Mouse (Mus musculus): ENCODE measurements at regions not wholly inside any gene's neighbourhood (a gene's known extent, or its start where the extent isn't known, plus 50 kb on each side); places are given as distances from the start of the nearest gene placed in this dataset.

GRCm38 (mm10) chr3:130883928-130884327 is 153.7 kb upstream of the Rpl34 start:
- DNase-seq (ENCODE audit: low spot score), result no peak

DNA sequence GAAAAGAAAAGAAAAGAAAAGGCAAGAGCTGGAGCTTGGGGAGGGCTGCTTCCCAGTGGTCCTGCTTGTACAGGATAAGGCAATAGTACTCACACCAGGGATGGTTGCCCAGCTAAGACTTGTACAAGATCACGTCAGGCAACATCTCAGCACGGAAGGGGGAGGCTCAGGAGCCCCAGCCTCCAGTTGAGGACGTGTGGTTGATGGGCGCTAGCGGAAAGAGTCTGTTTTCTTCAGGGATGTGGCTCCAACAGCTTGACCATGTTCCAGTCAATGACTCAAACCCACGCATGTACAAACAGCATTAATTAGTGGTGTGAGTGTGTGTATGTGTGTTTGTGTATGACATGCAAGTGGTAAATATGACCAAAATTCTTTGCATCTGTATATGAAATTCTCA is 153.1 kb upstream of the Rpl34 start:
- no peak for DNase-seq (ENCODE audit: low spot score)

GRCm38 (mm10) chr3:130880482-130880881 is 150.3 kb upstream of the Rpl34 start:
- DNase-seq (ENCODE audit: low spot score), result no peak

DNA sequence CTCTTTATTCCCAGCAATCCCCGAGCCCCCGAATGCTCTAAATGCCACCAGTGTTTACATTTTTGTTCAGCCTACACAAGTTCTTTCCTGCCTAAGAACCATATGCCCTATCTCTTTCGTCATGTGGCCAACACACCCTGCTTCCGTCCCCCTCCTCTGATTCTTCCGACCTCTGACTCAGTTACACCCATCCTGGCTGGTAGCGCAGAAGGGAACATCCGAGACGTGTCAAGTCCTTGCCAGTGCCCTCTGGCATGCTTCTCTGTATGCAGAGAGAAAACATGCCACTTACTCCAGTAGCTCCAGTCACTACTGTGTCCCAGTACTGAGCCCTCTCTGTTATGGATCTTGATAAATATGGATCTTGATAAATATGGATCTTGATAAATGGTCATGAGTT is 149.3 kb upstream of the Rpl34 start:
- no peak for DNase-seq (ENCODE audit: low spot score)

DNA sequence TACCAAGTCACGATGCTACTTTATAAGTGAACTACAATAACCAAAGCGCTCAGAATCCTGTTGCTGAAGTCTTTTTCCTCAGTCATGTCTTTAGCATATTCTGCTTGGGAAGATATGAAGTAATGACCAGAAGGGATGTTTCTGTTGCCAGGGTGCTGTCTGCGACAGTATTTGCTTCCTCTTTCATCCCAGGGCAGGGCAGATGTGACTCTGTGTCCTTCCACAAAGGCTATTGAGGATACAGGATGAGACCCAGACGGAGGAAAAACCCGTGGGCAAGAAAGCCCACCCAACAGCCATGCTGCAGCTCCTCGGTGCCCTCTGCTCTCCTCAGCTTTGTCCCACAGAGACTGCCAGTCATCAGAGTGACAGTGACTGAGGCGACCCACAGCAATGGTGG is 148.6 kb upstream of the Rpl34 start:
- DNase-seq (ENCODE audit: low spot score), result no peak

DNA sequence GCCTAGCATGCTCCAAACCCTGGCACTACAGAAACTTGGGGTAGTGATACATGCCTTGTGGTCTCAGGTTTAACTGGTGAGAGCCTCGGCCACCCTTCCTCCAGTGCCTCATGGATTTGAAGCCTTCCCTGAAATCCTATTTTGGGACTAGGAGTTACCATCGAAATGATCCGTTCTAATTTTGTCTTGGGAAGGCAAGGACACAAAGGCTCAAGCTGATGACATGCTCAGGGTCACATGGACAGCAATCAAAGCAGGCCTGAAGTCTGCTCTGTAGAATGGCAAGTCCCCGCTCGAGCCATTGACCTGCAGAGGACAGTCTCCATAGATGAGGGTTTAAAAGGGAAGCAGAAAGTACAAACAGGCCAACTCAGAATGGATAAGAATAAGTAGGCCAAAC is 147.8 kb upstream of the Rpl34 start:
- DNase-seq (ENCODE audit: low spot score), result no peak

DNA sequence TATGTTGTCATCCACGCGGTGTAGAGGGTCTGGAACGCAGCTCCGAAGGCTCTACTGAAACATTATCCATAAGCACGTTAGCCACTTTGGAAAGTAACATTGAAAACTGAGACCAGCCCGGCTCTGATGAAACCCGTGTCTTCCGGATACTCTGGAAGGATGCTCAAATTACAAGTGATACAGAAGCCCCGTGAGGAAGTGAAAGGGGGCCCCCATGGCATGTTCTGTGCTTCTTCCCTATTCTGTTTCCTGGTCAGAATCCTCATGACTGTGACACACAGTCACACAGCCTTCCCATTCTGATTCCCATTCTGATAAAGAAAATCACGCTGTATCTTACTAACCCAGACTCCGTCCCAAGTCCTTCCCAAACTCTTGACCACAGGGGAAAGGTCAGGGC is 143.5 kb upstream of the Rpl34 start:
- no peak for DNase-seq (ENCODE audit: low spot score)

GRCm38 (mm10) chr3:130866952-130867632 is 136.9 kb upstream of the Rpl34 start:
- no peak for DNase-seq (ENCODE audit: low spot score)

DNA sequence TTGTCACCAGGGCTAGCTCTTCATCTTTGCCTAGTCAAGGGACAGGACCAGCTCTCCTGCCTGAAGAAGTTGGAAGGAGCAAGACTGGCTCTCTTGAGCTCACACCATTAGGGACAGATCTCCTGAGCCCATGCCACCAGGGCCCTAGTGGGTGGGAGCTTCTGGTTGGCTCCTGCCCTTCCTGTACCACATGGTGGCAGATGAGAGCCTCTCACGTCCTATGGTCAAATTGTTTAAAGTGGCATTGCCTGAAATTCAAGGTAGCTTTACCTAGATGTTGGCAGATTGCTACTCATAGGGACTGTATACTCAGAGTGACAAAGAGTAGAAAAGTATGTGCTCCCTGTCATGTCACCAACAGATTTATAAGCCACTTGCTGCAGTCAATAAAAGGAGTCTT is 134.6 kb upstream of the Rpl34 start:
- DNase-seq (ENCODE audit: low spot score), result no peak

DNA sequence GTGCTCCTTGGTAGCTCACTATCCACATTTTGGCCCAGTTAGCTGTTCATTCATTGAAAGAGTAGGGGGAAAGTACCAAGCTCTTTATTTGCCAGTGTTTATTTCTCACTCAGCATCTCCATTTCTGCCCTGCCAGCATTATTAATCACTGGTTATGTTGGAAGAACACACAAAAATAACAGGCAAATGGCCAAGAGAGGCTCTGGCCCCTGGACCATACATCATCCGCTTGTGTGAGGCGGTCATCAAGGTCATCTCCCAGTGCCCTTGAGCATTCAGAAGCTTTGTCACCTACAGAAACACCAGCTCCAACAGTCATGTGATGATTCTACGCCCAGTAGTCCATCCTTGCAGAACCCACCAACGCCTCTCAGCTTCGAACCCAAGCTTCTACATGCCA is 133.2 kb upstream of the Rpl34 start:
- DNase-seq (ENCODE audit: low spot score), result no peak

- no peak for DNase-seq (ENCODE audit: low spot score)
Observed at GRCm38 (mm10) chr3:130860315-130860714, 130.1 kb upstream of the Rpl34 start.

DNA sequence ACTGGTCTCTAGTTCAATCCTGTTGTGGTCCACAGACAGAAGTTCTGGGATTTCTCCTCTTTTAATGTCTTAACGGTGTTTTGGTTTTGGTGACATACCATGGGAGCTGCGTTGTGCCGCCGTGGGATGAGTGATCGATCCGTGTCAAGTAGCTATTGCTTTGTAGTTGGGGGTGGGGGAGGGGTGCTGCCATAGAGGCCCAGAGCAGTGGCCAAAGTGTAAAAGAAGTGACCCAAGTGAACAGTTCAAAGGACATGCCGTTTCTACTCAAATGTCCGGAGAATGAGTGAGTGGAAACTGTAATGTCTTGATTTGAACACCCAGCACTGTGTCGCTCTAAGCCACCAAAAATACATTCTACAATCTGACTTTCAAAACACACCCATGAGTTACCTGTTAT is 123.7 kb upstream of the Rpl34 start:
- DNase-seq (ENCODE audit: low spot score), result no peak

DNA sequence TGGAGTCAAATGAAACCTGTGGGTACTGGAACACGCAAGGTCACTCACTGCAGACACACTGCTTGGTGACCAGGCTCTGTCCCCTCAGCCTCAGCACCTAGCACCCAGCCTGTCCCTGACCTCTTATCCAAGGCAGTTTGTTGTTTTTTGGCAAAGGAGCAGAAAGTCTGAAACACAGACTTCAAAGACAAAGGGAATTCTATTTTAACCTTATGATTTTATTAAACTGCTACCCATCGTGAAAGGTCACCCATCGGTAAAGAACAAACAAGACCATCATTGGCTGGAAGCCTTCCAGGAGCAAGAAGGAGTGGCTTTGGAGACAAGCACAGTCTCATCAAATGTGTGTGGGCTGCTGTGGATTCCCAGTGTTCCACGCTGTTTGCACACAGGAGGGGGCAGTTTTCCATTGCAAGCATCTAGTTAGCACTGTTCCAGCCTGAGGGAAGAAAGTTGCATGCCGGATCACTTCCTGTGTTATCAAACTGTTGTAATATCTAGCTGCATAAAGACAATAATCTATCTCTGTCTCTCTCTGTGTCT is 120.6 kb upstream of the Rpl34 start:
- no peak for DNase-seq (ENCODE audit: low spot score)

DNA sequence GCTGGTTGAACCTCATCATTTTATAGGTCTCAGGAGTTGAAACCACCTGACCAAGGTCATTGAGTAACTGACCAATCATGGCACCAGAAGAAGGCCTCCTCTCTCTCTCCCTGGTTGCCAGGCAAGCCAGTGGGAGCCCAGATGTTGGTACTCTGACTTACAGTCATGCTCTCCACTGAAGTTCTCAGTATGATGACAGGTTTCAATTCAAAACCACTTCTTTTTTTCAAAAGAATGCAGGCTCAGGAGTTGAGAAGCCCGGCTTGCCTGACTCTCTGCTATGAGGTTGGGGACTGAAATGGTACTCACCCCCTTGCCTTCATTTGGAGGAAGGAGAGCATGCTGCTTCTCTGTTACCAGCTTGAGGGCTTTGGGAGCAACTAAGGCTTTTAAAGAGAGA is 111.6 kb upstream of the Rpl34 start:
- no peak for DNase-seq (ENCODE audit: low spot score)

DNA sequence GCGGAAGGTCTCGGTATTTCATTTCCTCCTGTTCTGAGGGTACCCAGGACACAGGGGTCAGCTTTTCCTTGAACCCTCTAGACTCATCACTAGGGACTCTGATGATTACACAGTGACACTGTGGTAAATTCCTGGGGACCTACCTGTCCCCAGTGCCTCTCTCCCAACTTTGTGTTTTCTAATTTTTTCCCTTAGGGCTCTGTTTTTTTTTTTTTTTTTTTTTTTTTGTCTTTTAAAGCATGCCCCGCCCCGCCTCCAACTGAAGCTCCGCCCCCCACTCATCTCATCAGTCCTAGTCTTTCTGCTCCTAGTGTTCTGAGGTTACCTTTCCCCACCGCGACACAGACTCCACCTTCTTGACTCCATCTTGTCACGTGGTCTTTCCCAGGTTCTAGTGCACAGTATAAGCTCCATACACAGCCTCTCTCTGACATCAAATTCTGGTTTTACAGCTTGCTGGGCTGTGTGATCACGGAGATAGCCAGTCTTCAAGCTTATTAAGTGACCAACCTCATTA is 109.8 kb upstream of the Rpl34 start:
- DNase-seq (ENCODE audit: low spot score), result no peak

- DNase-seq (ENCODE audit: low spot score), result no peak
Observed at GRCm38 (mm10) chr3:130838626-130839422, 108.6 kb upstream of the Rpl34 start.

- DNase-seq (ENCODE audit: low spot score), result no peak
Observed at GRCm38 (mm10) chr3:130833722-130834121, 103.5 kb upstream of the Rpl34 start.

- DNase-seq (ENCODE audit: low spot score), result no peak
Observed at GRCm38 (mm10) chr3:130833082-130833481, 102.9 kb upstream of the Rpl34 start.

DNA sequence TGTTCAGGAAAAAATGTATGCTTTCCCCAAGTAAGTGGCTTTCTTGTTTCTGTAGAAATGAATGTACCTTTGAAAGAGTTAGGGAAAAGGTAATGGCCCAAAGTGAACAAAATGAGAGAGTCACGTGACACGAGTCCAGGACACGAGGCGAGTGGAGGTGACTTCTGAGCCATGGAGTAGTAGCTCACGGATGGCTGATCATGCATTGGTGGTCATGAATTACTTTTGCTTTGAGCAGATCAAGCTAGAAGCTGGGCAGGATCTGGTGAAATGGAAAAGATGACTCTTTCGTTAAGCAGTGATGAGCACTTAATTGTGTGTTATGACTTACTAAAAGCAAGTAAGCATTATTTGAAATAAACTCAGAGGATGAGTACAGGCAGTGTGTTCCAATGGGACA is 101.6 kb upstream of the Rpl34 start:
- DNase-seq (ENCODE audit: low spot score), result no peak

GRCm38 (mm10) chr3:130828346-130828745 is 98.1 kb upstream of the Rpl34 start:
- DNase-seq (ENCODE audit: low spot score), result no peak

GRCm38 (mm10) chr3:130827934-130828333 is 97.7 kb upstream of the Rpl34 start:
- DNase-seq (ENCODE audit: low spot score), result no peak

- no peak for DNase-seq (ENCODE audit: low spot score)
Observed at GRCm38 (mm10) chr3:130827021-130827420, 96.8 kb upstream of the Rpl34 start.

- no peak for DNase-seq (ENCODE audit: low spot score)
Observed at GRCm38 (mm10) chr3:130819837-130820098, 89.6 kb upstream of the Rpl34 start.

Data from urinary bladder, postnatal 25 days (tissue).